Mouse (Mus musculus) forebrain, postnatal 0 days (tissue): ENCODE results near the gene Lenep. TPM values are rescaled to one million over a fixed set of nuclear protein-coding genes. Genes with fewer than 3 reads are reported as not detected.

ENCODE experiments used
- ATAC-seq: fragments of 200-750 bp; cut with Nextera tagmentation; 2 replicates; pipeline ENCODE4 v1.8.0; 2017; ENCODE audit warnings: mild to moderate bottlenecking, moderate library complexity
- DNase-seq: peaks from one replicate; pipeline ENCODE4 v3.0.0-alpha.2; 2015
- H3K27ac ChIP-seq: fragments of 300-500 bp; sonication (generic); 2 replicates; pipeline ENCODE4 v1.5.1; 2014; ENCODE audit warnings: low read depth, mild to moderate bottlenecking, antibody characterized with exemption, low read length, moderate library complexity, mixed read lengths
- H3K27me3 ChIP-seq: fragments of 300-500 bp; sonication (generic); 2 replicates; pipeline ENCODE4 v1.6.1; 2014; ENCODE audit warnings: mild to moderate bottlenecking, low read length, mixed read lengths; ENCODE audit not compliant: insufficient read depth
- H3K36me3 ChIP-seq: fragments of 300-500 bp; sonication (generic); 2 replicates; pipeline ENCODE4 v1.6.1; 2014; ENCODE audit warnings: mild to moderate bottlenecking, moderate library complexity; ENCODE audit not compliant: insufficient read depth
- H3K4me1 ChIP-seq: fragments of 300-500 bp; sonication (generic); 2 replicates; pipeline ENCODE4 v1.6.1; 2014; ENCODE audit warnings: antibody characterized with exemption; ENCODE audit not compliant: insufficient read depth
- H3K4me2 ChIP-seq: fragments of 300-500 bp; sonication (generic); 2 replicates; pipeline ENCODE4 v1.6.1; 2014; ENCODE audit warnings: low read depth, mild to moderate bottlenecking, moderate library complexity
- H3K4me3 ChIP-seq: fragments of 300-500 bp; sonication (generic); 2 replicates; pipeline ENCODE4 v1.5.1; 2014; ENCODE audit warnings: low read depth, low read length, mixed read lengths
- H3K9ac ChIP-seq: fragments of 300-500 bp; sonication (generic); 2 replicates; pipeline ENCODE4 v1.6.1; 2014; ENCODE audit warnings: mild to moderate bottlenecking
- H3K9me3 ChIP-seq: fragments of 300-500 bp; sonication (generic); 2 replicates; pipeline ENCODE4 v1.6.1; 2016; ENCODE audit warnings: low read length
- CTCF ChIP-seq: sonication (generic); IDR thresholded peaks from 2 replicates; pipeline ENCODE4 v1.5.1; 2016; ENCODE audit warnings: antibody characterized with exemption, control low read depth, low read depth
- WGBS: fragments of 180-500 bp; shearing (Covaris S2); extraction: QIAGEN DNeasy Blood & Tissue Kit; methylation state at CpG from one replicate; pipeline ENCODE4 v1.1.7; 2014; 5-methylcytosine and 5-hydroxymethylcytosine counted together
- polyA plus RNA-seq: library from polyadenylated mRNA; unstranded; fragments of >200 nt; fragmentation: Nextera tagmentation; extraction: Ambion mirVana; gene quantifications from 2 replicates; pipeline ENCODE4 v1.2.1, GENCODE M21; 2015
- total RNA-seq: library from RNA; depleted of rRNA; stranded (reverse); fragments of >200 nt; gene quantifications from 2 replicates; pipeline ENCODE4 v1.2.3, GENCODE M21; 2014

Lenep gene
- total and polyA plus RNA-seq, 2 experiments from 2014 or later, result 4.2 TPM; not detected in 1

GRCm38 (mm10) chr3:89382950-89383349 is 19.6 kb downstream of the Lenep start:
- H3K4me2 ChIP-seq, result no peak overlapping the region
- no peak overlapping the region for H3K27ac ChIP-seq
- no peaks in the 10 kb centered on the region for H3K9me3 ChIP-seq
- WGBS, result 84% methylated on average over 5 of the region's 5 CpGs
- TF ChIP-seq CTCF, result no peak
- no peaks in the 10 kb centered on the region for H3K27me3 ChIP-seq
- ATAC-seq, result no peak
- no peak overlapping the region for H3K4me3 ChIP-seq
- no peak for DNase-seq
- H3K4me1 ChIP-seq, result peaks cover 3% of the 10 kb centered on the region
- H3K36me3 ChIP-seq, result no peaks in the 10 kb centered on the region
- no peak overlapping the region for H3K9ac ChIP-seq

GRCm38 (mm10) chr3:89382033-89382882 is 20.3 kb downstream of the Lenep start:
- H3K9me3 ChIP-seq, result no peaks in the 10 kb centered on the region
- H3K4me3 ChIP-seq, result no peak overlapping the region
- no peak for ATAC-seq
- H3K36me3 ChIP-seq, result no peaks in the 10 kb centered on the region
- H3K4me2 ChIP-seq, result no peak overlapping the region
- no peaks in the 10 kb centered on the region for H3K27me3 ChIP-seq
- H3K9ac ChIP-seq, result no peak overlapping the region
- whole genome bisulfite sequencing, result 87% methylated on average over 9 of the region's 9 CpGs
- H3K27ac ChIP-seq, result no peak overlapping the region
- no peak for DNase-seq
- peaks cover 4% of the 10 kb centered on the region for H3K4me1 ChIP-seq
- no peak for TF ChIP-seq CTCF

GRCm38 (mm10) chr3:89381233-89381632 is 21.4 kb downstream of the Lenep start:
- ATAC-seq (no peak), DNase-seq (no peak)
- Histone ChIP-seq H3K4me2 (no peak overlapping the region), H3K9ac (no peak overlapping the region), H3K27ac (no peak overlapping the region), H3K27me3 (no peaks in the 10 kb centered on the region), H3K4me3 (no peak overlapping the region), H3K9me3 (no peaks in the 10 kb centered on the region), H3K4me1 (peaks cover 4% of the 10 kb centered on the region), H3K36me3 (no peaks in the 10 kb centered on the region)
- 87% methylated on average over 11 of the region's 11 CpGs for WGBS
- TF ChIP-seq CTCF, result no peak

GRCm38 (mm10) chr3:89380711-89381110 is 21.9 kb downstream of the Lenep start:
- no peaks in the 10 kb centered on the region for H3K27me3 ChIP-seq
- H3K9ac ChIP-seq, result no peak overlapping the region
- TF ChIP-seq CTCF, result no peak
- ATAC-seq (no peak), DNase-seq (no peak)
- no peaks in the 10 kb centered on the region for H3K36me3 ChIP-seq
- H3K27ac ChIP-seq, result no peak overlapping the region
- 95% methylated on average over 18 of the region's 18 CpGs for WGBS
- peaks cover 4% of the 10 kb centered on the region for H3K4me1 ChIP-seq
- no peaks in the 10 kb centered on the region for H3K9me3 ChIP-seq
- no peak overlapping the region for H3K4me2 ChIP-seq
- no peak overlapping the region for H3K4me3 ChIP-seq

- no peak for TF ChIP-seq CTCF
- Histone ChIP-seq H3K4me2 (no peak overlapping the region), H3K9me3 (no peaks in the 10 kb centered on the region), H3K9ac (no peak overlapping the region), H3K27me3 (no peaks in the 10 kb centered on the region), H3K27ac (no peak overlapping the region), H3K36me3 (no peaks in the 10 kb centered on the region), H3K4me1 (peaks cover 4% of the 10 kb centered on the region), H3K4me3 (no peak overlapping the region)
- ATAC-seq (no peak), DNase-seq (no peak)
- WGBS, result 93% methylated on average over 14 of the region's 14 CpGs
These were observed 22.3 kb downstream of the Lenep start for GRCm38 (mm10) chr3:89380291-89380690.

GRCm38 (mm10) chr3:89379388-89380131 is 23.0 kb downstream of the Lenep start:
- WGBS, result 89% methylated on average over 31 of the region's 31 CpGs
- DNase-seq (no peak), ATAC-seq (no peak)
- H3K4me3 ChIP-seq, result no peak overlapping the region
- no peaks in the 10 kb centered on the region for H3K27me3 ChIP-seq
- no peaks in the 10 kb centered on the region for H3K9me3 ChIP-seq
- no peak for TF ChIP-seq CTCF
- H3K27ac ChIP-seq, result no peak overlapping the region
- no peaks in the 10 kb centered on the region for H3K36me3 ChIP-seq
- H3K9ac ChIP-seq, result no peak overlapping the region
- H3K4me2 ChIP-seq, result no peak overlapping the region
- H3K4me1 ChIP-seq, result peaks cover 4% of the 10 kb centered on the region
